Mouse (Mus musculus) erythroblast, embryonic 14.5 days (primary cell): ENCODE results near the gene Pigg.

Experiments used
- GATA1 ChIP-seq: IDR thresholded peaks from 2 replicates; pipeline ENCODE4 v1.6.1; 2012; ENCODE audit warnings: low read length, inconsistent platforms, mixed read lengths
- TAL1 ChIP-seq: IDR thresholded peaks from 3 replicates; pipeline ENCODE4 v1.6.1; 2012; ENCODE audit warnings: low read length, inconsistent platforms, mixed read lengths

DNA sequence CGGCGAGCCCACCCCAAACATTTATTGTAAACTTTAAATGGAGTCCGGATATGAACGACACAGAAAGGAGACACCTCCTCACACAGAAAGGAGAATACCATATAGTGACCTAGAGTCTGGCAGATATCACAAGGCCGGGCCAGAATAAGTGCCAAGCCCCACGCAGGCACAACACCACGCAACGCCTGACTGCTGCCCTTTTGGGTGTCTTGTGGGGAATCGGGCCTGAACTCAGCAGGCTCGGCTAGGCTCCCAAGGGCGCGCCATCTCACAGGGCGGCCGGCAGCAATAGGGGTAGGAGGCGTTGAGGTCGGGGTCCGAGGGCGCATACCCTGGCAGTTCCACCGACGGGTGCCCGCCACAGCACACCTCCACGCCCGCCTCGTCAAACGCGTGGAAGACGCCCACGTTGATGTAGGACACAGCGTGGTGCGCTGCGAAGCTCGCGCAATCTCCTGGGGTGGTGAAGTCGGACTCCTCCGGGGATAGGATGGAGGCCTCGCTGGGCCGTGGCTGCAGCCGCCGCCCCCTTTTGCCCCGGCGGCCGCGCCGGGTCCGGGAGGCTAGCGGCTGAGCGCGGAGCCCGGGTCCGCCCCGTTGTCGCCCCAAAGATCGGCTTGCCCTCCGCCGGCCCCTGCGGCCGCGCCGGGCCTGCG, 54.0 kb downstream of the Pigg start:
- no peak for TF ChIP-seq TAL1
- no peak for TF ChIP-seq GATA1
